Mouse (Mus musculus): ENCODE measurements around the gene Olfr462. TPM values are rescaled to one million over a fixed set of nuclear protein-coding genes. Genes with fewer than 3 reads are reported as not detected.

Olfr462 gene
- not detected in 2 replicates for polyA plus RNA-seq (2015; fragmentation: Nextera tagmentation; extraction: Ambion mirVana)

DNA sequence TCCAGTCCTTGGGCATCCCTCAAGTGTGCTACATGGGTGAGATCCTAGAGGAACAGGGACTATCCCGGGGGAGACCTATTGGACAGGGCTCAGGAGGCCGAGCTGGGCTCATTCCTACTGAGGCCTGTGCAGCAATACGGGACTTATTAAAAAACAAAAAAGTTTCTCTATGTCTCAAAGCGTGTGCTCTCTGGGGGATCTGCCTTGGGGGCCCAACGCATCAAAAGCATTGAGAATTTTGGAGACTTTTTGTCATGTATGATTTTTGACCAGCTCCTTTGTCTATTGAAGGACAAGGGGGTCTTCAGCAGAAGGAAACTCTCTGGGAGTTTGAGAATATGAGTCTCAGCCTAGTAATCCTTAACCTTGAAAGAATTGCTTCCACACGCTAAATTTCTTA lies at the start of gene Olfr462:
Gene Olfr462 (minus strand): TSS at position 101 of the 400 bp plus-strand sequence.
- no peak within 1 kb of the TSS for H3K4me3 ChIP-seq (replicated peaks)
- no peaks in the 10 kb centered on the region for H3K36me3 ChIP-seq
- ATAC-seq (replicated peaks; ENCODE audit: low FRiP score): no peak
- no peaks in the 10 kb centered on the region for H3K27me3 ChIP-seq
- H3K9ac ChIP-seq: no peak within 1 kb of the TSS
- no peaks in the 10 kb centered on the region for H3K9me3 ChIP-seq (replicated peaks)
- no peak within 1 kb of the TSS for H3K27ac ChIP-seq
- no peak within 1 kb of the TSS for H3K4me2 ChIP-seq
- WGBS: 86% methylated on average over 6 of the region's 6 CpGs
- H3K4me1 ChIP-seq: no peaks in the 10 kb centered on the region

DNA sequence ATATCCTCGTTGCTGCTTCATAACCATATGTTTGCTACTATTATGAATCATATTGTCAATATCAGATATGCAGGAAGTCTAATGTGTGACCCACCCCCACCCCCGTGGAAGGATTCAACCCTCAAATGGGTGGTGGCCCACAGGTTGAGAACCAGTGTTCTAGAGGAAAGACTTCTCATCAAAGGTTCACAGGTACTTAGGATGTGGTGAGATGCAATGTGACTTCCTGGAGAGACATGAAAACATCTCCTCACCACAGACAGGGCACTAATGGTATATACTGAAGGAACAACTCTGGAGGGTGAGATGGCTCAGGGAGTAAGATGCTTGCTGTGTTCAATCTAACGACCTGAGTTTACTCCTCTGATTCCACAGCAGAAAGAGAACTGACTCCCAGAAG lies 43.4 kb upstream of the Olfr462 start:
- WGBS: 72% methylated on average over 3 of the region's 3 CpGs
- Histone ChIP-seq H3K4me1 (no peaks in the 10 kb centered on the region), H3K9ac (no peak overlapping the region), H3K9me3 (replicated peaks) (no peaks in the 10 kb centered on the region), H3K4me3 (replicated peaks) (no peak overlapping the region), H3K27ac (no peak overlapping the region), H3K36me3 (no peaks in the 10 kb centered on the region), H3K27me3 (no peaks in the 10 kb centered on the region), H3K4me2 (no peak overlapping the region)
- no peak for ATAC-seq (replicated peaks; ENCODE audit: low FRiP score)

DNA sequence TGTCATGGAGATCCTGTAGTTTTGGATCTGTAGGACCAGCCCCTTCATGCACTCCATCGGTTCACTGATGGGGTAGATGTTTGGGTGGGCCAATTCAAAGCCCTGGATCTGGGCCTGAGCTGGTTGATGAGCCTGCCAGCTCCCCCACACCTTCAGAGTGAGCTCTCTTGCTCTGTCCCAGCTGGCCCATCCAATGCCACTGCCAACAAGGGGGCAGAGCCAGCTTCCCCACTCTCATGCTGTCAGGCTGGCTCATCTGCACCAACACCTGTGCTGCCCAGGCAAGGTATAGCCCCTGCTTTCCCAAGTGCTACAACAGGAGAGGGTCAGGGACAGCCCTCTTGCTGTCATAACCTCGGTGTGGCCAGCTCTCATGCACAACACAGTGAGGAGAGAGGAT lies 41.7 kb upstream of the Olfr462 start:
- ATAC-seq (replicated peaks; ENCODE audit: low FRiP score): no peak
- Histone ChIP-seq H3K27ac (no peak overlapping the region), H3K9me3 (replicated peaks) (no peaks in the 10 kb centered on the region), H3K27me3 (no peaks in the 10 kb centered on the region), H3K9ac (no peak overlapping the region), H3K4me1 (no peaks in the 10 kb centered on the region), H3K36me3 (no peaks in the 10 kb centered on the region), H3K4me2 (no peak overlapping the region), H3K4me3 (replicated peaks) (no peak overlapping the region)
- WGBS: 86% methylated on average over 2 of the region's 2 CpGs

DNA sequence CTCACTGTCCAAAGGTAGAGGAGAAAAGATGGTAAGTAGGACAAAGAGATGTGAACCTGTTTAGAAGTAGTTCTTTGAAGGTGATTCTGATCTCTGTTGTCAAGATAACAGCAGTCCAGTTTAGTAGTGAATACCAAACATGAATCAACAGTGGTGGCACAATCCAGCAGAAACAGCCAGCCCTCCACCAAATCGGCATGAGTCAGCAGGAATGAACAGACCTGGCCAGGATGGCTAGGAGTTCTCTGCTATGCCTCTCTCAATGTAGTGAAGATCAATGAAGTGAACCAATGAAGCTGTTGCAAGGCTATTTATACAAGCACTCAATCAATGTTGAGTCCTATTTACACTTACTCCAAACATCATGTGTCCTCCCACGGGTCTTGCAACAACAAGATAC lies 38.3 kb upstream of the Olfr462 start:
- H3K36me3 ChIP-seq: no peaks in the 10 kb centered on the region
- WGBS: 93% methylated on average over 2 of the region's 2 CpGs
- no peaks in the 10 kb centered on the region for H3K4me1 ChIP-seq
- no peak overlapping the region for H3K9ac ChIP-seq
- H3K4me3 ChIP-seq (replicated peaks): no peak overlapping the region
- H3K27ac ChIP-seq: no peak overlapping the region
- no peak for ATAC-seq (replicated peaks; ENCODE audit: low FRiP score)
- H3K4me2 ChIP-seq: no peak overlapping the region
- H3K9me3 ChIP-seq (replicated peaks): no peaks in the 10 kb centered on the region
- H3K27me3 ChIP-seq: no peaks in the 10 kb centered on the region

DNA sequence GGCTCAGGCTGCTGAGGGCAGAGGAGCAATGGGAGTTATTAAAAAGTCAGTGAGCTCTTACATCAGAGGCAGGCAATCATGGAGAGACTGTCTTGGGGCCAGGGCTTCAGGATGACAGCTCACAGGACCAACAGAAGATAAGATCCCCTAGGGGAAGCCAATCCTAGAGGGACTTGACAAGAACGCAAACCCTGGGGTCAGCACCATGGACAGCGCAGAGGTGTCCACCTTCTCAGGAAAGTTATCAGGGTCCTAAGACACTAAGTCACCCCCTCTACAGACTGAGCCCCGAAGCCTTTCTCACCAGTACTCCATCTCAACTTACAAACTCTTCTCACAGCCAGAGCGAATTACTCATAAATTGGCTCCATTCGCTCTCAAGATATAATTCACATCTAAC lies 28.9 kb upstream of the Olfr462 start, which contains the start of gene Olfr464:
Gene Olfr464 (minus strand): TSS at position 2 of the 400 bp plus-strand sequence.
- ATAC-seq (replicated peaks; ENCODE audit: low FRiP score): no peak
- peaks cover 4% of the 10 kb centered on the region; the same call in 1 of the 2 replicates for H3K27me3 ChIP-seq
- WGBS: 34% methylated on average over 5 of the region's 5 CpGs

DNA sequence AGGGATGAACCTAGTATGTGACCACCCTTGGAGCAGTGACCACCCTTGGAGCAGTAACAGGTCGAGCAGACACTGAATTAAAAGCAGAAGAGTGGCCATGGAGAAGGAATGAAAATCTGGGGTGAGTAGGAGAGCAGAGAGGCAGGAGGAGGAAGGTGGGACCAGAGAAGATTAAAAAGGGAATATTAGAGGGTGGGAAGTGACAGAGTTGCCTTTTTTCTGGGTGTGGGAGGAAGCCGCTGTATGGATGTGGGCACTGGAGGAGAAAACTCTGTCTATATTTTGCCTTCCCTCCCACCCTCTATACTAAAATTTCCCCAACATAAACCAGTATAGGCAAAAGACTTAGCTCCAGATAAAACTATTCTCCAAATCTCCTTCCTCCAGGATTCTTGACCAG lies 28.2 kb upstream of the Olfr462 start:
- Histone ChIP-seq H3K4me1 (no peaks in the 10 kb centered on the region), H3K9ac (no peak overlapping the region), H3K27me3 (peaks cover 4% of the 10 kb centered on the region; the same call in 1 of the 2 replicates), H3K36me3 (no peaks in the 10 kb centered on the region), H3K9me3 (replicated peaks) (no peaks in the 10 kb centered on the region), H3K4me2 (no peak overlapping the region), H3K27ac (no peak overlapping the region), H3K4me3 (replicated peaks) (no peak overlapping the region)
- ATAC-seq (replicated peaks; ENCODE audit: low FRiP score): no peak
- 68% methylated on average over 2 of the region's 2 CpGs for WGBS

More for the DNA sequence above, 28.9 kb upstream of the Olfr462 start, which contains the start of gene Olfr464:
- no peak within 1 kb of the TSS for H3K9ac ChIP-seq
- no peaks in the 10 kb centered on the region for H3K36me3 ChIP-seq
- no peak within 1 kb of the TSS for H3K4me3 ChIP-seq (replicated peaks)
- H3K9me3 ChIP-seq (replicated peaks): no peaks in the 10 kb centered on the region
- no peak within 1 kb of the TSS for H3K27ac ChIP-seq
- H3K4me1 ChIP-seq: no peaks in the 10 kb centered on the region
- no peak within 1 kb of the TSS for H3K4me2 ChIP-seq

DNA sequence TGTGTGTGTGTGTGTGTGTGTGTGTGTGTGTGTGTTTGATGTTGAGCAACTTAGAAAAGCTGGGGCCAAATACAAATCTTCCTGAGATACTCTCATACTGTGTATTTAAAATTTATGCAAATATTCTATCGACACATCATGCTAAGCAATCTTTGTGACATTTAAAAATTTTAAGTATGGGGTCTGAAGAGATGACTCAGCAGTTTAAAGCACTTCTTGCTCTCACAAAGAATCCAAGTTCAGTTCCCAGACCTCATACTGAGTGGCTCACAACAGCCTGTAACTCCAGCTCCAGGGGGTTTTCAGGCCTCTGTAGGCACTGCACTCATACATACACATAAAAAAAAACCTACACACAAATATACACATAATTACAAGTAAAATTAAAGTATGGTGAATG lies 23.9 kb upstream of the Olfr462 start:
- no peaks in the 10 kb centered on the region for H3K36me3 ChIP-seq
- H3K9me3 ChIP-seq (replicated peaks): no peaks in the 10 kb centered on the region
- H3K4me3 ChIP-seq (replicated peaks): no peak overlapping the region
- peaks cover 4% of the 10 kb centered on the region; the same call in 1 of the 2 replicates for H3K27me3 ChIP-seq
- H3K4me1 ChIP-seq: no peaks in the 10 kb centered on the region
- ATAC-seq (replicated peaks; ENCODE audit: low FRiP score): no peak
- WGBS: 89% methylated on average over 1 of the region's 1 CpGs
- H3K27ac ChIP-seq: no peak overlapping the region
- H3K9ac ChIP-seq: no peak overlapping the region
- H3K4me2 ChIP-seq: no peak overlapping the region

DNA sequence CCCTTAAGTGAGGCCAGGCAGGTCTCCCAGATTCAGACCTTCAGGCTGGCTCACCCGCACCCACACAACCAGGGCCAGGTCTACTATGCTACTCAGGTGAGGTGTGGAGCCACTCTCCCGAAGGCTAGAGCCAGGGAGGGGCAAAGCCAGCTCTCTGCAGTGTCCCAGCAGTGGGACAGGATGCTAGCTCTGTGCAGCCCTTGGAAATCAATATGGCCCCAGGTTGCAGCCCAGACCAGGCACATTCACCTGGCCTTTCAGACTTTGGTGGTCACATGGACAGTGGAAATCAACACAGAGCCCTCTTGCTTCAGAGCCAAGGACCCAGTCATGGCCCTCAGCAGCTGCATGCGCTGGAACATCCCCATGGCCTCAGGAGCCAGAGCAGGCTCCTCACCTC lies 12.3 kb upstream of the Olfr462 start:
- H3K4me2 ChIP-seq: no peak overlapping the region
- 83% methylated on average over 3 of the region's 3 CpGs for WGBS
- H3K4me1 ChIP-seq: no peaks in the 10 kb centered on the region
- H3K4me3 ChIP-seq (replicated peaks): no peak overlapping the region
- H3K27me3 ChIP-seq: no peaks in the 10 kb centered on the region
- H3K9ac ChIP-seq: no peak overlapping the region
- H3K27ac ChIP-seq: no peak overlapping the region
- H3K36me3 ChIP-seq: no peaks in the 10 kb centered on the region
- ATAC-seq (replicated peaks; ENCODE audit: low FRiP score): no peak
- H3K9me3 ChIP-seq (replicated peaks): no peaks in the 10 kb centered on the region

DNA sequence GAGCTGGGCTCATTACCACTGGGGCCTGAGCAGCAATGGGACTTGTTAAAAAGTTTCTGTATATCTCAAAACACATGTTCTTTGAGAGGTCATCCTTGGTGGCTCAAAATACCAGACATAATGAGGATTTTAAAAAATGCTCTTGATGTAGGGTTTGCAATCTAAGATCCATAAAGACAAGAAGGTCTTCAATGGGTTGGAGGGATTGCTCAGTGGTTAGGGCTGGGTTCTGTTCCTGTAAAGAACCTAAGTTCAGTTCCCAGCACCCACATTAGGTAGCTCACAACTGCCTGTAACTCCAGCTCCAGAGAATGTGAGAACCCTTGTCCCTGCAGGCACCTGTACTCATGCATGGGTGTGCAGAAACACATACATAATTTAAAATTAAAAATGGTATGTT lies 5.2 kb upstream of the Olfr462 start, which contains the start of gene Olfr463:
Gene Olfr463 (minus strand): TSS at position 101 of the 400 bp plus-strand sequence.
- ATAC-seq (replicated peaks; ENCODE audit: low FRiP score): no peak
- Histone ChIP-seq H3K4me3 (replicated peaks) (no peak within 1 kb of the TSS), H3K4me2 (no peak within 1 kb of the TSS), H3K27me3 (peaks cover 5% of the 10 kb centered on the region; the same call in 1 of the 2 replicates), H3K9ac (no peak within 1 kb of the TSS), H3K4me1 (no peaks in the 10 kb centered on the region), H3K27ac (no peak within 1 kb of the TSS), H3K9me3 (replicated peaks) (no peaks in the 10 kb centered on the region), H3K36me3 (no peaks in the 10 kb centered on the region)

DNA sequence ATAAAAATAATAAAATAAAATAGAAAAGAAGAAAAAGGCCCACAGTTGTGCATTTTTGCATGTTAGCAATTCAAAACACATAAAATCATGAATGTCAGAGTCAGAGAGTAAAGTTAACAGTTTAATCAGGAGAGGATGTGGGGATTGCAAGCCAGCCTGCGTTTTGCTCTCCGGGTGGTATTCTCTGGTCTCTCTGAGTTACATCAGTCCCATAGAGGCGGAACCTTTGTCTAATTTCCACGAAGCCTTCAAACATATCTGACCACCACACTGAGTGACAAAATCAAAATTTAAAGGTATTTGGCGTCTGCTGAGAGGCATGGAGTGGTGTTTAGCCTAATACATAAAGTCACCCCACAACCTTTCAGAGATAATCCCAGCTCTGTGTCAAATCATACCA lies 7.2 kb downstream of the Olfr462 start:
- Histone ChIP-seq H3K9me3 (replicated peaks) (no peaks in the 10 kb centered on the region), H3K27ac (no peak overlapping the region), H3K4me3 (replicated peaks) (no peak overlapping the region), H3K4me1 (peaks cover 7% of the 10 kb centered on the region; the same call in 1 of the 2 replicates), H3K9ac (no peak overlapping the region), H3K27me3 (0 out of 2 replicates have a peak, but pooled peaks cover 7% of the 10 kb centered on the region), H3K36me3 (no peaks in the 10 kb centered on the region), H3K4me2 (no peak overlapping the region)
- no peak for ATAC-seq (replicated peaks; ENCODE audit: low FRiP score)
- WGBS: 77% methylated on average over 5 of the region's 5 CpGs

DNA sequence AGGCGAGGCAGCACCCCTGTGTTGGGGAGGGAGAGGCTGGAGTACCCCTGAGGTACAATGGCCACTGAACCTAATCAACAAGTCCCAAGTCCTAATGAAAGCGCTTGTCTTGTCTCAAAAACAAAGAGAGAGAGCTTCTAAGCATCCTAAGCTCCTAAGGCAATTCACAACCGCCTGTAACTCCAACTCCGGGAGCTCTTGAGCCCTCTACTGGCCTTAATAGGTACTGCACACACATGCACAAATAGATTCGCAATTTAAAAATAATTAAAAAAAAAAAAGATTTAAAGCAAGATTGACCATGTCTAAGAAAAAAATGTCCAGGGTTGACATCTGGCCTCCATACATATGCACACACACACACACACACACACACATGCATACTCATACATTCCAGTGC lies 8.6 kb downstream of the Olfr462 start:
- H3K9me3 ChIP-seq (replicated peaks): no peaks in the 10 kb centered on the region

DNA sequence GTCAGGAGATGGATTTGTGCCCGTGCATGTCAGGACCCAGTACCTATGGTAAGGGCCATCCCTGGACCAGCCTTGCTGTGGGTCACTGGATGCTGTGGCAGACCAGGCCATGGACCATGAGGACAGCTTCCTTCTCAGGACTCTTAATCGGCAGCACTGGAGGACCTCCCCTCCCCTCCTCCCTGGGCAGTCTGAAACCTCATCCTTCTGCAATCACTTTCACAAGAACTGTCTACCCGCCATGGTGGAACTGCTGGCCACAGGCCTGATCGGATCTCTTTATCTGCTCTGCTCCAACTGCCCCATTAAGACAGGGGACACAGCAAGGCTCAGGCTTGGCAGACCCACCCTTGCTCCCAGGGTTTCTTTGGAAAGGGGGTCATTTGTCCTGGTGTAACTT lies 10.4 kb downstream of the Olfr462 start:
- no peaks in the 10 kb centered on the region for H3K9me3 ChIP-seq (replicated peaks)
- ATAC-seq (replicated peaks; ENCODE audit: low FRiP score): no peak
- no peak overlapping the region for H3K4me3 ChIP-seq (replicated peaks)
- H3K27ac ChIP-seq: no peak overlapping the region
- no peaks in the 10 kb centered on the region for H3K36me3 ChIP-seq
- no peak overlapping the region for H3K9ac ChIP-seq
- 0 out of 2 replicates have a peak, but pooled peaks cover 7% of the 10 kb centered on the region for H3K27me3 ChIP-seq
- WGBS: 66% methylated on average over 4 of the region's 4 CpGs
- H3K4me1 ChIP-seq: peaks cover 7% of the 10 kb centered on the region; the same call in 1 of the 2 replicates
- H3K4me2 ChIP-seq: no peak overlapping the region

More for the DNA sequence above, 8.6 kb downstream of the Olfr462 start:
- ATAC-seq (replicated peaks; ENCODE audit: low FRiP score): no peak
- Histone ChIP-seq H3K27ac (no peak overlapping the region), H3K4me2 (no peak overlapping the region), H3K4me3 (replicated peaks) (no peak overlapping the region), H3K9ac (no peak overlapping the region), H3K27me3 (0 out of 2 replicates have a peak, but pooled peaks cover 7% of the 10 kb centered on the region), H3K4me1 (peaks cover 7% of the 10 kb centered on the region; the same call in 1 of the 2 replicates), H3K36me3 (no peaks in the 10 kb centered on the region)
- 44% methylated on average over 5 of the region's 5 CpGs for WGBS

DNA sequence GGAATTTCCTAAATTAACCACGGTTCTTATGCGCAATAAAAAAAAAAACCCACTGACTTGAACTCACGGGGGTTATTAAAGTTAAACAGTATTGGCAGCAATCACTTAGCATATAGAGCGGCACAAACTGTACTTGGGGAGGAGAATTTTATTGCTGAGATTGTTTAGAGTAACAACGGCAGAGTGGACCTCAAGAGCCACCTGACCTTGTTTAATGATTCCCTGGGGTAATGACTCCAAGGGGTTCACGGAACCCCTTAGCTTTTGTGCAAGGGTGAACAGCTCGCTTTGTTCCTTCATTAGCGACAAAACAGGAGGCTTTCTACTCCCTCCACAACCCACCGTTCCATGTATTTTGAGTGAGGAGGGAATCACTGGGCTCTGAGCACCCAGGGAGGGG lies 12.2 kb downstream of the Olfr462 start:
- H3K27ac ChIP-seq: no peak overlapping the region
- H3K9me3 ChIP-seq (replicated peaks): no peaks in the 10 kb centered on the region
- no peak for ATAC-seq (replicated peaks; ENCODE audit: low FRiP score)
- 0 out of 2 replicates have a peak, but pooled peaks cover 3% of the 10 kb centered on the region for H3K27me3 ChIP-seq
- 32% methylated on average over 9 of the region's 9 CpGs for WGBS
- H3K9ac ChIP-seq: no peak overlapping the region
- no peak overlapping the region for H3K4me2 ChIP-seq
- H3K4me3 ChIP-seq (replicated peaks): no peak overlapping the region
- H3K36me3 ChIP-seq: no peaks in the 10 kb centered on the region
- peaks cover 7% of the 10 kb centered on the region; the same call in 1 of the 2 replicates for H3K4me1 ChIP-seq

Measured in kidney, embryonic 15.5 days (tissue).